Mouse (Mus musculus): ENCODE measurements at regions not wholly inside any gene's neighbourhood (a gene's known extent, or its start where the extent isn't known, plus 50 kb on each side); places are given as distances from the start of the nearest gene placed in this dataset.

DNA sequence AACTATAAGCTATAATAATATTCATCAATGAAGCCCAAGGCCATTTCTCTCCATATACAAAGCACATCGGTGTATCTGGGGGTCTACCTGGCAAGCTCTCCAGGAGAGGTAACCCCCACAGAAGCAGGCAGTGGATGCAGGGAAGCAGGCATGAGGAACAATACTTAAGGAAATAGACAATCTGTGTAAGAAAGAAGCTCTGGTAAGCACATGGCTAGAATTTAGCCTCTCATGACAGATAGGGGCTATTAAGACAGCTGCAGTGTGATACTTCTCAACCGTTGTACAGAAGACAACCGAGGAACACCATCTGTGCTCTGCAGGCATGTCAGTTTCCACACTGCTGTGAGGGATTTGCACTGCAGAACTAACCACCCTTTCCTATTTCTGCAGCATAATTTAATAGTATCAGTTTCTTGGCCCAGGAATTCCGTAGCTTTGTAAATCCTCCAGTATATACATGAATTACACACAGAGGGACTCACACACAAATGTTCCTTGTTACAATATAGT lies 108.1 kb upstream of the Lpar1 start:
- no peak for DNase-seq (ENCODE audit: extremely low spot score, low spot score)

DNA sequence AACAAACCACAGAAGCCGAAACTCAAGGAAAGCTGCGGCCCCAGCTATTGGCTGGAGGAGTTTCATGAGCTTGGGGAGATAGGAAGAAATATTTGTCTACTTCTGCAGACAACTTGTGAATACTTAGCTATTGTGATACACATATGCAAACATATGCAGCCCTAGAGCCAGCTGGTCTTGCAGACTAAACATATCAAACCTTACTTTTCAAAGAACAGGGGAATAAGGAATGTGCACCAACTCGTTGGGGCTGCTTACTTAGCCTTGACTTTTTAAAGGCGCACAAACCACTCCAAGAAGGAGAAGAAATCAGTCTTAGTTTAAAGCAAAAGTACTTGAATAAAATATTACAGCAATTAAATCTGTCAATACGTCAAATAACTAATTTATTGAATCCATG lies 106.8 kb upstream of the Lpar1 start:
- DNase-seq (ENCODE audit: extremely low spot score, low spot score) = no peak

DNA sequence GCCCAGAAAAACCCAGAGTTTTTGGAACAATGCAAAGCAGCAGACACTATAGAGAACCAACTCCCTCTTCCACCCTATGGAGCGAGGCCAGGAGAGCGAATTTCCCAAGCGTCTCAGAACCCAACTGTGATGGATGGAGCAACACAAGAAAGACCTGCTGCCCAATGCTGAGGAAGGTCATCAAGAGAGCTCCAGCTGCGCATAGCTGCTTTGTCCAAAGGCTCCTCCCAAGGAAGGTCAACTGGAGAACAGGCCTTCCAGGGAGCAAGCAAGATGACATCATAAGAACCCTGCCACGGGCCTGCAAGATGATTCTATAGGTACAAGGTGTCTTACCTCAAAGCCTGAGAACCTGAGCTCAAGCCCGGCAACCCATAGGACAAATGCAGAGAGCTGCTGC lies 104.5 kb upstream of the Lpar1 start:
- no peak for DNase-seq (ENCODE audit: extremely low spot score, low spot score)

DNA sequence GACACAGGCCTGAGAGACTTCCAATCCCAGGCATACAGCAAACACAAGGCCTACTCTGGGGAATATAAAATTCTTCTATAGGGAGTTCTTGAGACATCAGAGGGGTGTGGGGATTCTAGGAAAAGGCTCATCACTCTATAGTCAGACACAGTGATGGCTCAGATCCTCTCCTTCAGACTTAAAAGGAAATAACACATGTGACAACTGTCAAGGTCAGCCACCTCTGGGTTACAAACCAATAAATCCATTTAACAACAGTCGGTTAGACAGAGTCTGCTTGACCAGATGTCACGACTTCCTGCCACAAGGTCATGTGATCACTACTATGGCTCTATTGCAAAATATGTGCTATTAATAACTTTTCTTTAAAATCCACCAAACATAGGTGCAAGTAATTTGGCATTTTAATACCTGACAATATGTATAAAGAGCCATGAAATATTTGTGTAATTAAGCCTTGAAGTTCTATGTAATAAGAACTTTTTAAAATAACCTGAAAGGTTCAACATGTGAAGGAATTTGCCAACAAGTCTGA lies 94.1 kb upstream of the Lpar1 start:
- DNase-seq (ENCODE audit: extremely low spot score, low spot score) = no peak

DNA sequence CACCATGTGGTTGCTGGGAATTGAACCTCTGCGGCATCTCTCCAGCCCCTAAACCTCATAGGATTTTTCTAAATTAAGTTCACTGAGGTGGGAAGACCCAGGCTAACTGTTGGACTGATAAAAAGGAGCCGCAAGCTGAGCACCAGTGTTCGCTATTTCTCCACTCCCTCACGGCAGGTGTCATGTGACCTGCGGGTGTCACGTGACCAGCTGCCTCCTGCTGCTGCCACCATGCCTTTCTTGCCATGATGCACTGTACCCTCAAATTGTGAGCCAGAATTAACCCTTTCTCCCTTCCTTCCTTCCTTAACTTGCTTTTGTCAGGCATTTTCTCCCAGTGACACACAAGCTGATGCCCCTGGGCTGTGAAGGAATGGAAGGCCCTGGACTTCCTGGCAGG lies 93.1 kb upstream of the Lpar1 start:
- peak; percentile 14 for DNase-seq (ENCODE audit: extremely low spot score, low spot score)

DNA sequence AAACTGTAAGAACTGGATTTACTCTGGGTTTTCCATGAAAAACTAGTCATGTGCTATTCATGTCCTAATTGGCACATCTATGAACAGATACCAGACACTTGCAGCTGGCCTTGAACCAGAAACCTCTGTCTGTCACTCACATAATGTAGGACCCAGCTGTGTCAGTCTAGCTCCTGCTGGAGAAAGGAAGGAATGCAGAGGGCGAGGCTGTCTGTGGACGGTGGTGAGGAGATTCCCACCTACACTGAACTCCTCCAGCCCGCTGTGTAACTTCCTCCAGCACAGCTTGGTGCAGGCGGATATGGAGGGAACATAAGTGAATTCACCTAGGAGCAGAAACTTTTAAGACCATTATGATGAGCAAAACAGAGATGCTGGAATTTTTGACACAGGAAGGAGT lies 89.7 kb upstream of the Lpar1 start:
- DNase-seq (ENCODE audit: extremely low spot score, low spot score) = peak; percentile 22

DNA sequence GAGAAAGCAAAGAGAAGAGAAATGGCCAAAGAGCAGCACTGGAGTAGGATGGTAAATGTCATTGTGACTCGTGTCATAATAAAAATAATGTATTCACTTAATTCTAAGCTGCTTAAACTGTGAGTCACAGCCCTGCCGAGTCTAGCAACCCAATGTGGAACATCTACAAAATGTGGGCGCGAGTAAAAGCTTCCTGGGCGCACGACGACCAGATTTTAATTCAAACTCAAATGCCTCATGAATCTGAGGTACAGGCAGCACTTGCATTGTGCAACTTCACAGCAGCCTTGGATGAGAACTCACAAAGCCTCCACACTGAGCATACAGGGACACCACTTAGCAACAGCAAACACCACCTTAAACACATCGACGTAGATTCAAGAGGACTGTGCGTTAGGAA lies 88.5 kb upstream of the Lpar1 start:
- DNase-seq (ENCODE audit: extremely low spot score, low spot score) = peak; percentile 10

DNA sequence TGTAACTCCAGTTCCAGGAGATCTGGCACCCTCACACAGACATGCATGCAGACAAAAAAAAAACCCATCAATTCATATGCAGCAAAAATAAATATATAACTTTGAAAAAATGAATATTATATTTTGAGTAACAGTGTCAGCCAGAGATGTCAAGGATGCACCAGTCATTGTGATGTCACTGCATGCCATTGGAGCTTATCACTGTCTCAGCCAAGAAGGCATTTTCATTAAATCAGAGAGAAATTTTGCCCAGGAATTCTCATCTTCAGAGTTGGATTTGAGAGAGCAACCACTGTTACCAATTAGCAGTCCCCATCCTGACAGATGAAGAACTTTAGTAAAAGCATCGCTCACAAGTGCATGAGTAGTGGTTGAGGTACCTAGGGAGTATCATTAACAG lies 79.0 kb upstream of the Lpar1 start:
- DNase-seq (ENCODE audit: extremely low spot score, low spot score) = no peak

DNA sequence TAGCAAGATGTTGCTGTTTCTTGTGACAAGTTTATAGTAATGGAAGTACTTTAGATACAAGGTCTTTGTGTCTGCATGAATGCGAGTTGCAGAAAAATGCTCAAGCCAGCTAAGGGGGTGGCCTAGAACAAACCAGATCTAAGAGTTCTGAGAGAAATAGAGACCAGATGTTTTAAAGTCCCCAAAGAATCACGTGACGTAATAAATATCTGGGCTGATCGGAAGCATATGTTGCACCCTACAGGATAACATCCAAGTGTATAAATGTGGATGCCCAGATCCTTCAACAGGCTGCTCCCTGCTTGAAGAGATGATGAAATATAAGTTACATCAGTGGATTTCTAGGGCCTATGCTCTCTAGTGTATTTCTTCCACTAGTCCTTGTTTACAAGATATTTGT lies 77.7 kb upstream of the Lpar1 start:
- DNase-seq (ENCODE audit: extremely low spot score, low spot score) = no peak

DNA sequence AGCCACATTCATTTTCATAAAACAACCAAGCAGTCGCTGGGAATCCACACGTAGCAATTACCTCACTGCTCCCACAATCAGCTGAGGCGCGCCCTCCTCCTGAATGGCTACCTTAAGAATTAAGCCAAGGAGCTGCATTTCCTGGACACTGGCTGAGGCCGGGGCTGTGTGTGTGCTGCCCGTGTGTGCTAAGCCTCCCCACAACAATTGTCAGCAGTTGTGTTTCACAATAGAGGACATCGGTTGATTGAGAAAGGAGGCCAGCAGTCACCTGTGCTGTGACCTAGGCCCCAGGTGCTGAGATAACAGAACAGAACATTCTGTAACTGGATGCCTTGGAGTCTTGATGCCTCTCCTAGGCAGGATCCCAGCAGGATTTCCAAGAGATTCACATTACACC lies 73.3 kb upstream of the Lpar1 start:
- no peak for DNase-seq (ENCODE audit: extremely low spot score, low spot score)

DNA sequence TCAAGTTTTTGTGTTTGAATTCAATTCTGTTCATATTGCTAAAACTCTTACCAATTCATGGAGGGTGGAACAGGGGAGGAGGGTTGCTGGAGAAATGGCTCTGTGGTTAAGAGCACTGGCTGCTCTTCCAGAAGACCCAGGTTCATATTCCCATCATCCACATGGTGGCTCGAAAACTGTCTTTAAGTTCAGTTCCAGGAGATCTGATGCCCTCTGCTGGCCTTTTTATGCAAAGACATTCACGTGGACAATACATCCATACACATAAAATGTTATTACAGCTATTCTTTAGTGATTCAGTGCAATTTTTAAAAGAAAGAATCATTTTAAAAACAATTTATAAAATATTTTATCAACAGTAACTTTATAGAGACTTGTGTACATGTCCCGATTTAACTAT lies 70.4 kb upstream of the Lpar1 start:
- DNase-seq (ENCODE audit: extremely low spot score, low spot score) = no peak

DNA sequence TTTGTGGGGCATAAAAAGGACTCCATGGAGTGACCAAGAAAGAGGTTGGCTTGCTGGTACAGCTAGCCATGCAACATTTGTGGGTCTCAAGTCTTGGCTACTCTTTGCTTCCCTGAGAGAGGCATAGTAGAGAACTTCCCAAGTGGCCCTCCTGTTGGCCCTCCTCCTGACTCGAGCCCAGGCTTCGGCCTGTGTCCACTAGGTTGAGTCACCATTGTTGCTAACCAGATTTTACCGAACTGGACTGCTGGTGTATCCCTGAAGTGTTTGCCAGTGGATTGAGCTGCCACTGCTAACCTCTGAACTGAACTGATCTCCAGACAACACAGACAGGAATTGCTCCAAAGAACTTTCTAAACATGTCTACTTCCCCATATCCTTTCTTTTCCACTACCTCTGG lies 66.9 kb upstream of the Lpar1 start:
- no peak for DNase-seq (ENCODE audit: extremely low spot score, low spot score)

DNA sequence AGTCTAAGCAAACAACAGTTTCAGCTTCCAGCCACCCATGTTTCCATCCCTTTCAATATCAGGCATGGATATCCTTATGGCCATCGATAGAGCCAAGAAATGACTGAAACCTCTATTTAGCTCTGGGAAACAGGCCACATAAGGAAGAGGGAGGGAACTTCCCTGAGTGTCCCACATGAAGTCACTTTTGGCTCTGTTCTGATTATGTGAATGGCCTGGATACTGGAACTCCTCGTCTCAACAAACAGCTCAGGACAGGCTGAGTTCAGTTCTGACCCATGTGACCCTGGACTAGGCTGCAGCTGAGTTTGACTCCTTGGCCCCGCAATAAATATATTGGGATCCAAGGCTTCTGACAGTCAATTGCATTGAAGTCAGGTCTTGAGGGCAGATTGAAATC lies 63.6 kb upstream of the Lpar1 start:
- no peak for DNase-seq (ENCODE audit: extremely low spot score, low spot score)

DNA sequence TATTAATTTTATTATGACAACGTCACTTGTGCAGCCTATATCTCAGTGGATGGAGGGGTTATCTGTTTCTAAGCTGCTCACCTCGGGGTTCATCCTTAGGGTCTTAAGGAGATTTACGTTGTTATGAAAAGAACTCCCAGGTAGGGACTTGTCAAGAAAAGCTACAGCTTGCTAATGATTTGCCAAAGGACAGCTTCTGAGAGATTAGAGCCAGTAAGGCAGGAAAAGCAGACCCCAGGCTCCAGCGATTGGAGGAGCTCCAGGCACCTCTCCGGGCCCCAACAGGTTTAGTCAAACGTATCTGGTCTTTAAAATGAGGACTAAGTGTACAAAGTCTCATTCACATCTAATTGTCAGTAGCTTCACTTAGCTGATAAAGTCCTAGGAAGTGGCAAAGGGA lies 59.8 kb upstream of the Lpar1 start:
- no peak for DNase-seq (ENCODE audit: extremely low spot score, low spot score)

DNA sequence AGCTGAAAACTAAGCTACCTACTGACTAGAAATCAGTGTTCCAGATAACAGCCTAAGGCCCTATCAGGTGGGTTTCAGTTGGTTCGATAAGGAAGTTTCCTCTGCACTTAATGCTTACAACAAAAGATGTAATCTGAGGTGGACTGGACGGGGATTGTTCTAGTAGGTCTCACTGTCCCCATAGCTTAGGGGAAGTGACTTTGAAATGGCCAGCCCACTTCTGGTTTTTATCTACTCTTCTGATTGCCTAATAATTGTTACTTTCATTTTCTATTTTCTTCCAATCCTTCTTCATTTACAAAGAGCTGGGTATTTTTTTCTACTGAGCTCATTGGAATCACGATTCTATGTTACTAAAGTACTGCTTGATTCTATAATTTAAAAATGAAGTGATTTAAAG lies 59.3 kb upstream of the Lpar1 start:
- DNase-seq (ENCODE audit: extremely low spot score, low spot score) = no peak

DNA sequence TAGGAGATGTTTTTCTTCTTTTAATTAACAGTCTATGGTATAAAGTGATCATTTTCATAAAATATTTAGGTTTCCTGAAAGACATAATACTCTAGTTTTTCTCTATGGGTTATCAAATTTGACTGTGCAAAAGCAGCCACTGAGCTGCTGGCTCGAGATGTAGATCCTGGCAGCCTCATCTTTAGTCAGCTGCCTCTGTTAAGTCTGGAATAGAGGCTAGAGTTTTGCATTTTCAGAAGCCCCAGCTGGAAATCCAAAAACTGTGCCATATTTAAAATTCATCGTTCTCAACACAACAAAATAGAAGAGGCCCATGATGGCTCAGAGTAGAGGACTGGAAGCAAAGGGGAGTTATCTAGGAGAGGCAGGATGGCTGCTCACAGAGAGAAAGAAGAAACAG lies 53.8 kb upstream of the Lpar1 start:
- DNase-seq (ENCODE audit: extremely low spot score, low spot score) = no peak

DNA sequence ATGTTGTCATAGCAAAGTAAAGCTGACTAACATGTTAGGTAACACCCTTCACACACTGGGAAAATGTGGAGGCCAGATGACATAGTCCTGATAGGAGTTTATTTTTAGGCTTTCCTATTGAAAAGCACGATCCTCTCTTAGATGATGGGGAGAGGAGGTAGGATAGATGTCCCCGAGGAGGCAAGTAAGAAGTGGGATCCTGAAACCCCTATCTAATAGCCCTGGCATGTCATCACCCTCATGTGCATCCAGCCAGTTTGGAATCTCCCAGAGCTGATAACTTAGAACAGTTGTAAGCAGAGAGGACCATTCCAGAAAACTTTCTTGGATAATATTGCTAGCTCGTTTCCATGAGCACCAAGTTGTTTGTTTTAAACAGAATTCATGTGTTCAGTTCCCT lies 52.2 kb upstream of the Lpar1 start:
- DNase-seq (ENCODE audit: extremely low spot score, low spot score) = no peak
